Mouse (Mus musculus): Measurements from ENCODE around the gene Hivep3.

Hivep3 gene

GRCm38 (mm10) chr4:119816620-119817356, 83.2 kb downstream of the Hivep3 start:
- peak; percentile 47 for DNase-seq

GRCm38 (mm10) chr4:119825956-119826355, 92.4 kb downstream of the Hivep3 start:
- DNase-seq, result no peak

- DNase-seq, result peak; percentile 49
Measured at GRCm38 (mm10) chr4:119828386-119828785, 94.8 kb downstream of the Hivep3 start.

- DNase-seq, result no peak
Measured at GRCm38 (mm10) chr4:119828996-119829395, 95.4 kb downstream of the Hivep3 start.

GRCm38 (mm10) chr4:119833333-119833732, 99.7 kb downstream of the Hivep3 start:
- DNase-seq, result no peak

- no peak for DNase-seq
Measured at GRCm38 (mm10) chr4:119833884-119834283, 100.3 kb downstream of the Hivep3 start.

GRCm38 (mm10) chr4:119836181-119836580, 102.6 kb downstream of the Hivep3 start:
- DNase-seq, result no peak

- DNase-seq, result no peak
Measured at GRCm38 (mm10) chr4:119837505-119838065, 104.0 kb downstream of the Hivep3 start.

- no peak for DNase-seq
Measured at GRCm38 (mm10) chr4:119838308-119838707, 104.7 kb downstream of the Hivep3 start.

GRCm38 (mm10) chr4:119843294-119843693, 109.7 kb downstream of the Hivep3 start:
- DNase-seq, result no peak

- no peak for DNase-seq
Measured at GRCm38 (mm10) chr4:119844267-119844666, 110.7 kb downstream of the Hivep3 start.

- DNase-seq, result no peak
Measured at GRCm38 (mm10) chr4:119845596-119846161, 112.1 kb downstream of the Hivep3 start.

GRCm38 (mm10) chr4:119852483-119852882, 118.9 kb downstream of the Hivep3 start:
- DNase-seq, result no peak

- DNase-seq, result no peak
Measured at GRCm38 (mm10) chr4:119854307-119855144, 120.9 kb downstream of the Hivep3 start.

- no peak for DNase-seq
Measured at GRCm38 (mm10) chr4:119859454-119859853, 125.9 kb downstream of the Hivep3 start.

- no peak for DNase-seq
Measured at GRCm38 (mm10) chr4:119861001-119861400, 127.4 kb downstream of the Hivep3 start.

- DNase-seq, result no peak
Measured at GRCm38 (mm10) chr4:119865827-119866455, 132.4 kb downstream of the Hivep3 start.

- DNase-seq, result no peak
Measured at GRCm38 (mm10) chr4:119867132-119867531, 133.5 kb downstream of the Hivep3 start.

- DNase-seq, result peak; percentile 66
Measured at GRCm38 (mm10) chr4:119870411-119870810, 136.8 kb downstream of the Hivep3 start.

- peak; percentile 47 for DNase-seq
Measured at GRCm38 (mm10) chr4:119871441-119871840, 137.9 kb downstream of the Hivep3 start.

- peak; percentile 60 for DNase-seq
Measured at GRCm38 (mm10) chr4:119871861-119872582, 138.4 kb downstream of the Hivep3 start.

- no peak for DNase-seq
Measured at GRCm38 (mm10) chr4:119873935-119874334, 140.4 kb downstream of the Hivep3 start.

Measured in cerebellum, adult 11 months (tissue).